Mouse (Mus musculus) limb, embryonic 13.5 days (tissue): ENCODE measurements around the gene Auts2. TPM values are rescaled to one million over a fixed set of nuclear protein-coding genes. Genes with fewer than 3 reads are reported as not detected.

Experiments used
- ATAC-seq: fragments of 200-750 bp; cut with Nextera tagmentation; 2 replicates; pipeline ENCODE4 v1.8.0; 2017; ENCODE audit warnings: low read depth, moderate number of reproducible peaks, moderate TSS enrichment; ENCODE audit not compliant: low FRiP score
- H3K27ac ChIP-seq: fragments of 300-500 bp; sonication (generic); 2 replicates; pipeline ENCODE4 v1.5.1; 2015; ENCODE audit warnings: inconsistent platforms, mild to moderate bottlenecking, moderate library complexity
- H3K27me3 ChIP-seq: fragments of 300-500 bp; sonication (generic); 2 replicates; pipeline ENCODE4 v1.6.1; 2015; ENCODE audit warnings: mild to moderate bottlenecking, inconsistent platforms
- H3K36me3 ChIP-seq: fragments of 300-500 bp; sonication (generic); 2 replicates; pipeline ENCODE4 v1.6.1; 2015; ENCODE audit warnings: inconsistent platforms, mild to moderate bottlenecking, moderate library complexity
- H3K4me1 ChIP-seq: fragments of 300-500 bp; sonication (generic); 2 replicates; pipeline ENCODE4 v1.6.1; 2015; ENCODE audit warnings: inconsistent platforms
- H3K4me2 ChIP-seq: fragments of 300-500 bp; sonication (generic); replicated peaks from 2 replicates; pipeline ENCODE4 v1.6.1; 2015; ENCODE audit warnings: inconsistent platforms, mild to moderate bottlenecking, moderate library complexity
- H3K4me3 ChIP-seq: fragments of 300-500 bp; sonication (generic); 2 replicates; pipeline ENCODE4 v1.5.1; 2015; ENCODE audit warnings: moderate library complexity, mild to moderate bottlenecking, inconsistent platforms
- H3K9ac ChIP-seq: fragments of 300-500 bp; sonication (generic); 2 replicates; pipeline ENCODE4 v1.6.1; 2015; ENCODE audit warnings: mild to moderate bottlenecking, inconsistent platforms
- H3K9me3 ChIP-seq: fragments of 300-500 bp; sonication (generic); 2 replicates; pipeline ENCODE4 v1.6.1; 2016; ENCODE audit warnings: inconsistent platforms
- WGBS: fragments of 180-500 bp; shearing (Covaris S2); methylation state at CpG from one replicate; pipeline ENCODE4 v1.1.7; 2015; 5-methylcytosine and 5-hydroxymethylcytosine counted together
- polyA plus RNA-seq: library from polyadenylated mRNA; unstranded; fragments of >200 nt; fragmentation: Nextera tagmentation; extraction: Ambion mirVana; gene quantifications from 2 replicates; pipeline ENCODE4 v1.2.1, GENCODE M21; 2015

Gene Auts2
- polyA plus RNA-seq, 1 experiment from 2014 or later, result 55.1 TPM

DNA sequence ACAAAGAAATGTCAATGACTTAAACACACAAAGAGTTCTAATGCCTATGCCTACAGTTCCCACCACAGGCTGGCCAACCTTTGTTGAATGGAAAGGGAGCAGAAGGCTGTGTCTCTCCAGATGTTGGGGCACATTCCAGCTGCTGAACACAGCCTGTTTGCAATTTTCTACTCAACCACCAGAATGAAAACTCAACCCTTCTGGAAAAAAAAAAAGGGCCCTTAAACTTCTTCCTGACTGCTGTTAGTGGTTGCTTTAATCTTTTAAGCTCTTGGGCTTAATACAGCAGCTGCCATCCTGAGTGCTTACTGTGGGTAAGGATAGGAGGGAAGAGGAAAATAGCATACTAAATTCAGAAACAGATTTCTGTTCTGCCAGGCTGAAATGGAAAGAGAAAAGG is 333.4 kb downstream of the Auts2 start:
- Histone ChIP-seq H3K36me3 (no peaks in the 10 kb centered on the region), H3K27ac (peak overlapping the region; percentile 74; the same call in 1 of the 2 replicates), H3K9me3 (no peaks in the 10 kb centered on the region), H3K27me3 (no peaks in the 10 kb centered on the region), H3K4me1 (peaks cover 37% of the 10 kb centered on the region), H3K4me3 (no peak overlapping the region), H3K4me2 (0 out of 2 replicates have a peak overlapping the region, but pooled peaks have one; percentile 23), H3K9ac (no peak overlapping the region)
- peak; percentile 59 for ATAC-seq

DNA sequence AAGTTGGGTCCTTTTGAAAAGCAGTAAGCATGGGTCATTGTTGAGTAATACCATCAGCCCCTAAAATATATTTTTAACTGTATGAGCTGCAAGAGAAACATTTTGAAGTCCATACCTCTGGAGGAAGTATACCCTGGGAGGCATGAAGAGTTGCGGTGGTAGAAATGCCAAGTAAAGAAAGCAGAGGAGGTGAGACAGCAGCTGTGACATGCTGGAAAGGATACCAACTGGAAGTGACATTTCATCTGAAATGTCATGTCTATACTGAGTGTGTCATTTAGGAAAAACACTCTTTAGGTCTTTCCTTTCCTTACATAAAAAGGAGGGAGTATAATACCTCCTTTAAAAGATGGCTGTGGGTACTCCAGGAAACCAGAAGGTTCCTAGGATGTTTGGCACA is 336.9 kb downstream of the Auts2 start:
- Histone ChIP-seq H3K4me1 (peaks cover 29% of the 10 kb centered on the region), H3K4me2 (no peak overlapping the region), H3K9me3 (no peaks in the 10 kb centered on the region), H3K36me3 (no peaks in the 10 kb centered on the region), H3K9ac (no peak overlapping the region), H3K4me3 (no peak overlapping the region), H3K27me3 (no peaks in the 10 kb centered on the region), H3K27ac (no peak overlapping the region)
- 86% methylated on average over 1 of the region's 1 CpGs for WGBS
- ATAC-seq, result no peak

DNA sequence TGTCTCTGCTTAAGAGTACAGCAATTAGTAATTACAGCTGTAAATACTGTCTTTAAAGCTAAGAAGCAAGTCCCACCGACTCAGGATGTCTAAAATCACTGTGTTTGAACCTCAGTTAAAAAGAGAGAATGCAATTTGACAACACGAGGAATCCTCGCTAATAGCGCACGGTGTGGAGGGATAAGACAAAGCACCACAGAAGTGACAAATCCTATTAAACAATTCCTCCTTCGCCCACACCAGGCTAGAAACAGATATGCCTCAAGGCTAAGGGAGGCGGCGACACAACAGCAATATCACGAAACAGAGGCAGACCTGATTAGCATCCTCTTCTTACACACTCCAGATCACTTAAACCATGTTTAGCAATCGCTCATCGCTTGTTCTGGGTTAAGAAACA is 339.3 kb downstream of the Auts2 start:
- 78% methylated on average over 11 of the region's 11 CpGs for WGBS

GRCm38 (mm10) chr5:132201077-132201645 is 342.0 kb downstream of the Auts2 start:
- no peak overlapping the region for H3K4me3 ChIP-seq
- H3K27me3 ChIP-seq, result no peaks in the 10 kb centered on the region
- ATAC-seq, result no peak
- no peak overlapping the region for H3K4me2 ChIP-seq
- H3K9ac ChIP-seq, result peak overlapping the region; percentile 25
- H3K36me3 ChIP-seq, result no peaks in the 10 kb centered on the region
- peak overlapping the region; percentile 11; the same call in 1 of the 2 replicates for H3K27ac ChIP-seq
- peaks cover 28% of the 10 kb centered on the region for H3K4me1 ChIP-seq
- H3K9me3 ChIP-seq, result no peaks in the 10 kb centered on the region
- 57% methylated on average over 4 of the region's 4 CpGs for WGBS

More for the DNA sequence above, 339.3 kb downstream of the Auts2 start:
- Histone ChIP-seq H3K9ac (no peak overlapping the region), H3K36me3 (no peaks in the 10 kb centered on the region), H3K27ac (no peak overlapping the region), H3K4me2 (no peak overlapping the region), H3K4me3 (no peak overlapping the region), H3K9me3 (no peaks in the 10 kb centered on the region), H3K27me3 (no peaks in the 10 kb centered on the region), H3K4me1 (peaks cover 28% of the 10 kb centered on the region)
- ATAC-seq, result no peak

DNA sequence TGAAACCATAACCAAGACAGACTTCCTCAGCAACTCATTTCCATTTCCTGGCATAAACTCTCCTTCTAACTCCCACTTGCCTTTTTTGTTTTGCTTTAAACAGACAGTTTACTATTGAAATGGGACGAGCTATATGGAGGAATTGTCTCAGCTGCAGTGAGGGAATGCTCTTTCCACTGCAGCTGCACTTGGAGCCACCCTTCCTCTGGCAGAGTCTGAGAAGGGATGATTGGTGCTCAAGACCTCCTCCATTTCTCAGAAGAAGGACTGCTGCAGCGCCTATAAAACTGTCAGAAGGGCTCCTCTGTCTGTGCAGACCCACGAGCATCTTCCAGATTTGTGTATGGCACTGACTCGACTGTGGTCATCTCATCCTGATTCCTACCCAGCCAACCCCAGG is 342.5 kb downstream of the Auts2 start:
- ATAC-seq, result no peak
- Histone ChIP-seq H3K27me3 (no peaks in the 10 kb centered on the region), H3K4me3 (no peak overlapping the region), H3K9me3 (no peaks in the 10 kb centered on the region), H3K4me1 (peaks cover 31% of the 10 kb centered on the region), H3K27ac (no peak overlapping the region), H3K4me2 (no peak overlapping the region), H3K9ac (no peak overlapping the region), H3K36me3 (no peaks in the 10 kb centered on the region)
- WGBS, result 46% methylated on average over 4 of the region's 4 CpGs

- Histone ChIP-seq H3K36me3 (no peaks in the 10 kb centered on the region), H3K4me3 (peak overlapping the region; percentile 10; the same call in 1 of the 2 replicates), H3K4me1 (peaks cover 40% of the 10 kb centered on the region), H3K9ac (no peak overlapping the region), H3K4me2 (peak overlapping the region; percentile 45), H3K27me3 (no peaks in the 10 kb centered on the region), H3K27ac (peak overlapping the region; percentile 22; the same call in 1 of the 2 replicates), H3K9me3 (no peaks in the 10 kb centered on the region; the same call in 1 of the 2 replicates)
- 13% methylated on average over 6 of the region's 6 CpGs for WGBS
- peak; percentile 36 for ATAC-seq
These were observed 348.1 kb downstream of the Auts2 start for GRCm38 (mm10) chr5:132195048-132195533.

GRCm38 (mm10) chr5:132190190-132190589 is 353.0 kb downstream of the Auts2 start:
- no peak overlapping the region for H3K9ac ChIP-seq
- H3K36me3 ChIP-seq, result no peaks in the 10 kb centered on the region
- 74% methylated on average over 4 of the region's 4 CpGs for WGBS
- H3K4me1 ChIP-seq, result peaks cover 49% of the 10 kb centered on the region
- no peak overlapping the region for H3K4me3 ChIP-seq
- H3K27me3 ChIP-seq, result no peaks in the 10 kb centered on the region
- H3K27ac ChIP-seq, result no peak overlapping the region
- H3K9me3 ChIP-seq, result no peaks in the 10 kb centered on the region; the same call in 1 of the 2 replicates
- H3K4me2 ChIP-seq, result no peak overlapping the region
- no peak for ATAC-seq

DNA sequence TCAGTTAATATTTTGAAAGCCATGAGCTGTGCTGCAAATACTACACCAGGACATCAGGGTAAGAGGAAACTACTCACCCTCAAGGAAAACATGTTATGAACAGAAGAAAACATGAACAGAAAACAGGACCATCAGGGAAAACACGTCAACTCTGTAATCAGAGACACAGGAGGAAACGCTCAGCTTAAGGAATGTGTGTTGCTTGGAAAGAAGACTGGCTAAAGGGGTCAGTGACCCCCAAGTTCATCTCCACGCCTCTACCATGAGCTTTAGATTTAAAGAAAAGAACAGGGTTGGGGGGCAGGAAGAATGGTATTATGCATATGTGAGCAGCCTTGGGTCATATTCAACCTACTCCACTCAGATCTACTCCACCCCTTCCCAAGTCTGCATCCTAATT is 356.5 kb downstream of the Auts2 start:
- Histone ChIP-seq H3K4me1 (peaks cover 51% of the 10 kb centered on the region), H3K27me3 (no peaks in the 10 kb centered on the region), H3K4me3 (no peak overlapping the region), H3K9me3 (no peaks in the 10 kb centered on the region; the same call in 1 of the 2 replicates), H3K9ac (no peak overlapping the region), H3K4me2 (peak overlapping the region; percentile 0; the same call in 1 of the 2 replicates), H3K36me3 (no peaks in the 10 kb centered on the region), H3K27ac (no peak overlapping the region)
- no peak for ATAC-seq
- 55% methylated on average over 3 of the region's 3 CpGs for WGBS

GRCm38 (mm10) chr5:132186221-132186620 is 356.9 kb downstream of the Auts2 start:
- H3K27me3 ChIP-seq, result no peaks in the 10 kb centered on the region
- H3K4me3 ChIP-seq, result no peak overlapping the region
- 47% methylated on average over 7 of the region's 7 CpGs for WGBS
- H3K36me3 ChIP-seq, result no peaks in the 10 kb centered on the region
- H3K4me2 ChIP-seq, result peak overlapping the region; percentile 0; the same call in 1 of the 2 replicates
- H3K4me1 ChIP-seq, result peaks cover 51% of the 10 kb centered on the region
- no peak for ATAC-seq
- no peak overlapping the region for H3K27ac ChIP-seq
- H3K9me3 ChIP-seq, result no peaks in the 10 kb centered on the region; the same call in 1 of the 2 replicates
- H3K9ac ChIP-seq, result no peak overlapping the region

DNA sequence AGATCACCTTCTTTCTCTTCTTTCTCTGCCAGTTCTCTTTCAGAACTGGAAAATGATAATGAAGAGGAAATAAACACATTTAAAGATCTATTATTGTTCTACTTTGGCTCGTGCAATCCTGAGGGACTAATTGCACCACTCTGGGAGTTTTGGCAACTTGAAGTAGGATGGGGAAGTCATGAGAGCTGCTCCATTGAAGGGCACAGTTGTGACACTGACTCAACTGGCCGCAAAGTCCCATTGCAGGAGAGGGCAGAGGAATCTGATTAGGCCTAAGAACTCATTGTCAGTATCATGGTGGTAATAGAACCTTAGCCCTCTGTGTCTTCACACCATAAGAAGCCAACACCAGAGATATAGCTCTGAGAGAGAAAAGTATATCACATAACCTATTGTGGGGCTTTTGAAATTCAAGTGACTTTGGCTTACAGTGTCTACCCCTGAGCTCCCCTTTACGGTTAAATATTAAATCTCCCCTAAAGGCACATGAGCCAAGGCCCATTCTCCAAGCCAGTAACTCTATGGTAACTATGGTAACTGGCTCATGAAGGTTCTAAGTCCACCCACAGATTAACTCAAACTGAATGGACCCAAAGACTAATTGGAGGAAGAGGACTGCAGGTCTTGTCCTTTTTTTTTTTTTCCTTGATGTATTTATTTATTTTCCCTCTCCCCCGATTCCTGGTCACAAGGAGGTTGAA is 358.6 kb downstream of the Auts2 start:
- Histone ChIP-seq H3K4me3 (no peak overlapping the region), H3K9me3 (no peaks in the 10 kb centered on the region), H3K27ac (no peak overlapping the region), H3K27me3 (no peaks in the 10 kb centered on the region), H3K4me2 (no peak overlapping the region), H3K36me3 (no peaks in the 10 kb centered on the region), H3K4me1 (peaks cover 43% of the 10 kb centered on the region), H3K9ac (no peak overlapping the region)
- WGBS, result 79% methylated on average over 4 of the region's 4 CpGs
- no peak for ATAC-seq

- Histone ChIP-seq H3K36me3 (no peaks in the 10 kb centered on the region), H3K4me1 (peaks cover 37% of the 10 kb centered on the region), H3K9me3 (no peaks in the 10 kb centered on the region), H3K9ac (no peak overlapping the region), H3K27ac (no peak overlapping the region), H3K27me3 (no peaks in the 10 kb centered on the region), H3K4me2 (no peak overlapping the region), H3K4me3 (no peak overlapping the region)
- 67% methylated on average over 9 of the region's 9 CpGs for WGBS
- ATAC-seq, result no peak
These were observed 361.1 kb downstream of the Auts2 start for GRCm38 (mm10) chr5:132182077-132182476.

DNA sequence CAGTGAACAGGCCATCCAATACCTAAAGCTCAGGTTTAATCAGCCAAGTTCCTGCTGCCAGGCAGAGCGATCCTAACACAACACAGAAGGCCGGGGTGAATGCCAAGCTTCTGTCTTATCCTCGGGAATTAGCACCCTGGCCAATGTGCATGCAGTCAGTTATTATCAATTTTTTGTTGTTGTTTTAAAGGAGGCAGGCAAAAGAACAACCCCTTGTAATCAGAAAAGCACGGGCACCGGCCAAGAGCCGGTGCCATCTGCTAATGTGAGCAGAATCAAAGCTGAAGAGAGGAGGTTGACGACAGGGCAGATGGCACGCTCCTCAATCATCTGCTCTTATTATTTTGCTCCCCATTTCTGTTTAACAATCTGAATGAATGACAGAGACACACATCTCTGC is 373.1 kb downstream of the Auts2 start:
- Histone ChIP-seq H3K9me3 (no peaks in the 10 kb centered on the region), H3K27me3 (no peaks in the 10 kb centered on the region), H3K27ac (no peak overlapping the region), H3K4me2 (no peak overlapping the region), H3K36me3 (no peaks in the 10 kb centered on the region), H3K4me1 (peaks cover 24% of the 10 kb centered on the region), H3K4me3 (no peak overlapping the region), H3K9ac (no peak overlapping the region)
- ATAC-seq, result no peak
- 71% methylated on average over 8 of the region's 8 CpGs for WGBS
